Mouse (Mus musculus): ENCODE results near the gene Myo1d.

DNA sequence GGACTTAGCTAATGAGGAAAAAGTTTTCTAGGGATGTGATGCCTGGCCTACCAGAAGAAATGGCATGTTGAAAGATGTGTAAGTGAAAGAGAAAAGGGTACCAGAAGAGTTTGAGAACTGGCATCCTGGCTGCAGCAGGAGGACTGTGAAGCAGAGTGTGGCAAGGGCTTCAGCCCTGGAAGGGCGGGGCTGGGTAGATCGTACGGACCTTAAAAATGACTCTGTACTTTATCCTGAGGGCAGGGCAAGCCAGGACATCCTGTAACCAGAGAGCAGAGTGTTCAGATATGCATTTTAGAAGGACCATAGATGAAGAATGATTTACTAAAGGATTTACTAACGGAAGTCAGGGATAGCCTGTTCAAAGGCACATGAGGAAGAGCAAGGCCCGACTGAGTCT, 34.4 kb downstream of the Myo1d start:
- TF ChIP-seq CTCF (IDR thresholded peaks at IDR 0.05; ENCODE audit: insufficient read depth, low read depth, low read length) (no peak), POLR2A (IDR thresholded peaks at IDR 0.05; ENCODE audit: insufficient read depth, low read depth, low read length) (no peak)
